Mouse (Mus musculus): ENCODE results near the gene Dctn1. TPM values are rescaled to one million over a fixed set of nuclear protein-coding genes. Genes with fewer than 3 reads are reported as not detected.

Dctn1 gene
- total RNA-seq, 2 experiments from 2014 or later, result 360 to 362 TPM

DNA sequence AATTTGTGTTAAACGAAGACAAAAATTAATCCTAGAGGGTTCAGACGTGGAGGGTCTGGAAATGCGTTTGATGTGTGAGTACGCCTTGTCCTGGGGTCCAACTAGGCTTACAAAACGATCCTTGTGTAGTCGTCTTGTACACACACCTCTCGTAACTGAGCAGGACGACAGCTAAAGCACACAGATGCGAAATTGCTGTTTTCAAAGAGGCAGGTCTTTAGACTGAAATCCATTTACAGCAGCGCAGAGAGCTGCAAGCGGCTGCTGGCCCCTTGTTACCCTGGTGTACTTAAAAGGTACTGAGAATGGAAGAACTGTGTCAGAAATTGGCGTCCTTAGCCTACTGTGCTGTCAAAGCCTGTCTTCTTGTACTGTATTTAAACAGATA is 517 bp downstream of the Dctn1 start:
- DNase-seq (ENCODE audit: low spot score in 2 of 2), result no peak

DNA sequence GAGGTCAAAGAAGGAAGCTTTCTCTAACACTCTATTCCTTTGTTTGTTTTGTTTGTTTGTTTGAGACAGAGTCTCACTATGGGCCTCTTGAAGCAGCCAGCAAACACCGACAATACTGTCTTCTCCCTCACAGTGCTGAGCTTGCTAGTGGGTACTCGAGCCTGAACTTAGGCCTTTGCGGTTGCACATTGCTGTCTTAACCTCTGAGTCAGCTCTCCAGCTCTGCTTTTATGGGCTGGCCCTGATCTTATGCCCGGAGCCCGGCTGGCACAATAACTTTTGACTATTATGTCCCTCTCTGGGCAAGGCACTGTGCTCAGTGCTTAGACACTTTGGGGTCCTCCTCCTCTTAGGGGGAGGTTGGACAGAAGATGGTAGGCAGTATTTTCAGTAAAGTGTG is 4.2 kb downstream of the Dctn1 start:
- no peak for DNase-seq (ENCODE audit: low spot score in 2 of 2)

- no peak for DNase-seq (ENCODE audit: low spot score in 2 of 2)
These were observed 5.3 kb downstream of the Dctn1 start for GRCm38 (mm10) chr6:83171063-83171462.

GRCm38 (mm10) chr6:83172240-83172920 is 6.7 kb downstream of the Dctn1 start:
- peak in 1 of 2 experiments; percentile 53 for DNase-seq (ENCODE audit: low spot score in 2 of 2)

DNA sequence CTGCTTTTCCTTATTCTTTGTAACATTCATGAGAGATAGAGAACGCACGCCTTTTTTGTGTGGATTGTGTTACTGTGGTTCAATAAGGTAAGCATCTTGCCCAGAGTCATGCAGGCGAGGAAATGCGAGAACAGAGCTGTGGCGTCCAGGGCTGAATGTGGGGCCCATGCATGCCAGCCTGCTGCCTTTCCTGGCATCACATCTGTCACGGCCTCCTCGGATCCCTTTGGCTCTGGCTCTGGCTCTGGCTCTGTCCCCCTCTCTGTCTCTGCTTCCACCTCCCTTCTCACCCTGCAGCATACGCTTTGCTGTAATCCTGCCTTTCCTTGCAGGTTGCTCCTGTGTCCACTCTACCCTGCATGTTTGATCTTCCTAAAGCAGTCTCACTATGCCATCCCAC is 10.3 kb downstream of the Dctn1 start:
- DNase-seq (ENCODE audit: low spot score in 2 of 2), result no peak

DNA sequence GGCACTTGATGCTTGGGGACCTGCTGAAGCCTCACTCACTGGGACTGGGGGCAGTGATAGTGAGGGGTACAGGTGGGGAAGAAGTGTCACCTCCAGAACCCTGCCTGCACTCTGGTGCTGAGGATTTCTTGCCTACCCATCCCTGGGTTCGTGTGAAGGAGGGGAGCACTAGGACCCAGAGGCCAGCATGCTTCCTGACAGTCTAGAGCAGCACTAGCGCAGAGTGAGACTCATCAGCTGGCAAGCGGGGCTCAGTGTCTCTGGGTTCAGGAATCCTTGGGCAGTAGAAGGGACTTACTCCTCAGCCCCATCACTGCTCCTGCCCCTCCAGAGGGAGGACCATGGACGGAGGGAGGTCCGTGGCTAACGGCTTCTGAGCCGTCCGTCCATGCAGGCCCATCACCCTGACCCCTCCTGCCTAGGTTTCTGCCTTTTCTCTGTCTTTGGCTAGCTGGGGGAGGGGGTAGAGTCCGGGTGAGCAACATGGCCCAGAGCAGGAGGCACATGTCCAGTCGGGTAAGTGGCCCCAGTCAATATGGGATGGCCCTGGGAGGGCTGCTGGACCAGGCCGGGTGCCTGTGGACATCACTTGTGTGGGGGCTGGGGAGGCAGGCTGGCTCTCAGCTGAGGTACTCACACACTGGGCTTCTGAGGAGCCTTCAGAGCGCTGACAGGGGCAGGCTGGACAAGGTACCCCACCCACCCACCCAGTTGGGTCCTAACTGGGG is 13.8 kb downstream of the Dctn1 start:
- peak; percentile 57 to 66 for DNase-seq (ENCODE audit: low spot score in 2 of 2)

GRCm38 (mm10) chr6:83180605-83181004 is 14.9 kb downstream of the Dctn1 start:
- no peak for DNase-seq (ENCODE audit: low spot score in 2 of 2)

DNA sequence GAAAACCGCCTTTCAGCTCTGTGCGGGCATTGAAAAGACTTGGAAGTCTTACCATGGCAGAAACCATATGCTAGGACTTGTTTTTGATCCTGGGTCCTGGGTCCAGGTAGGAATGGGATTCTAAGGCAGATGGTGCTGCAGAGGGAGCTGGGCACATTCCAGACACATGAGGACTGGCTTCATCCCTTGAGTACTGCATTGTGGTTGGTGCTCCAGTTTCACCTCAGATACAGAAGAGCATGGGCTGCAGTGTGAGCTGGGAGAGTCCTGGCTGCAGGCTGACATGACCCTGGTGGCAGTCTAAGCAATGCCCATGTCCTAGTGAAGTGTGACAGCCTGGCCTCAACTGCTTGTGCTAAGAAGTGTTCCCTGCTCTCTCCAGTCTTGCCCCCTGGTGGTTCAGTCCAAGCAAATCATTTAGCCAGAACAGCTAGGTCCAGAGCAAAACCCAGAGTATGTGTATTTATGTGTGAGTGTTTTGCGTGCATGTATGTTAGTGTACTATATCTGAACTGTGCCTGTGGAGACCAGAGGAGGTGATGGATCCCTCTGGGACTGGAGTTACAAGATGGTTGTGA is 19.2 kb downstream of the Dctn1 start:
- DNase-seq (ENCODE audit: low spot score in 2 of 2), result no peak

- DNase-seq (ENCODE audit: low spot score in 2 of 2), result peak; percentile 82 to 84
These were observed 20.5 kb downstream of the Dctn1 start for GRCm38 (mm10) chr6:83185895-83186861.

DNA sequence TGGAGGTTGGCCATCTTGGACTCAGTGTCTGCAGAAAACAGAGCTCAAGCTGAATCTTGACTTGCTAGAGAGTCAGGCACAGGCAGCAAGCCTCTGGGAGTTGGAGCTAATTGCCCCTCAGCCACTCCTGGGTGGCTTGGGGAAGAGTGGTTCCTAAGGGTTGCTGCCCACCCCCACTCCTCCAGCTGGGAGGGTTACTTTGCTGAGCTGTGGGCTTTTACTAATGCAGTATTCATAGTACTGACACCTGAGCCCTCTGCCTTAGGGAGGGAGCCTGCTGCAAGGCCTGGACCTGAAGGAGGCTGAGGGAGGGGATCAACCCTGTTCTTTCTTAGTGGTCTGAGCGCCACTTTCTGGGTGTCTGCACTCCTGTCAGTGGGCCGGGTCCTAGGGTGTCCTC is 21.2 kb downstream of the Dctn1 start:
- no peak for DNase-seq (ENCODE audit: low spot score in 2 of 2)

DNA sequence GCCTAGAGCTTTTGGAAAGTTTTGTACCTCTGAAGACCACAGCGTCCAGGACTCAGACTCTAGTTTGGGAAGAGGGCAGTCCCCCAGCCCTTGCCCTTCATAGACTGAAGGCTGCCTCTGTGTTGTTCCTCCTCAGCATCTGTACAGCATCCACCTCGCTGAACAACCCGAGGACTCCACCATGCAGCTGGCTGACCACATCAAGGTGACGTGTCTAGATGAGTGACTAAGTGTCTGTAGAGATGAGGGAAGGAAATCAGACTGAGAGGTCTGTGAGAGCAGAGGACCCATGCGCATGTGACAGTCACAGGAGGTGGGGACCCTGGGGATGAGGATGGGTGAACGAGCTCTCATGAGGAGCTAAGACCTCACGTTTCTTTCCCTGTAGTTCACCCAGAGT is 27.9 kb downstream of the Dctn1 start:
- DNase-seq (ENCODE audit: low spot score in 2 of 2), result no peak

- peak; percentile 81 to 85 for DNase-seq (ENCODE audit: low spot score in 2 of 2)
These were observed 31.8 kb downstream of the Dctn1 start for GRCm38 (mm10) chr6:83197345-83198004.

- no peak for DNase-seq (ENCODE audit: low spot score in 2 of 2)
These were observed 37.6 kb downstream of the Dctn1 start for GRCm38 (mm10) chr6:83203320-83203719.

GRCm38 (mm10) chr6:83205851-83206250 is 40.1 kb downstream of the Dctn1 start:
- no peak for DNase-seq (ENCODE audit: low spot score in 2 of 2)

- no peak for DNase-seq (ENCODE audit: low spot score in 2 of 2)
These were observed 40.6 kb downstream of the Dctn1 start for GRCm38 (mm10) chr6:83206321-83206720.

DNA sequence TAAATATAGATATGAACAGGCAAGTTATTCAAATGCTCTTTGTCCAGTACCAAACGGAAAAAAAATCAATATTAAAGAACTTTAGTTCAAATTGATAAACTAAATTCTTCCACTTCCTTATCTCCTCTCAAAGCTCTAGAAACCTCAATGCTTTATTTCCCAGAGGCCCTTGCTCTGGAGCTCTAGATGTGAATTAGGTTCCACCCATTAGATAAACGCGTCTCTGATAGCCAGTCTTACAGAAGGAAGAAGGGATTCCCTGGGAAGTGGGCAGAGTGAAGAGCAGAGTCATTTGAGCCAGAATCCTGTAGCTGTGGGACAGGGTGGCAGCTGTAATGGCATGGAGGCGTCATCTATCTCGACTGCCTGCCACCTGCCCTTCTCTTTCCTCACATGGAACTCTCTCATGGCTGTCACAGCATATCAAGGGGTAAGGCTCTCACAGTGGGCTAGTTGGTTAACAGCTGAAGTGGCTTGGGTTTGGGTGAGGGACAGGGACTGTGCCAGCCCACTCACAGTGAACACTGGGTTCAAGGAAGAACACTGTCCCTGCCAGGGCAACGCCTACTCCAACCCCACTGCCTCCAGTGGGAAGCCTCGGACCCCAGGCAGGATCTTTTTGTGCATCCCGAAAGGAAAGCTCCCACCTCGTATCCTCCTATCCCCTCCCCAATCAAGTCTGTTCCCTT is 41.8 kb downstream of the Dctn1 start:
- no peak for DNase-seq (ENCODE audit: low spot score in 2 of 2)

GRCm38 (mm10) chr6:83208050-83208400 is 42.3 kb downstream of the Dctn1 start:
- no peak for DNase-seq (ENCODE audit: low spot score in 2 of 2)

- no peak for DNase-seq (ENCODE audit: low spot score in 2 of 2)
These were observed 44.8 kb downstream of the Dctn1 start for GRCm38 (mm10) chr6:83210495-83210894.

- DNase-seq (ENCODE audit: low spot score in 2 of 2), result no peak
These were observed 45.8 kb downstream of the Dctn1 start for GRCm38 (mm10) chr6:83211526-83211925.

DNA sequence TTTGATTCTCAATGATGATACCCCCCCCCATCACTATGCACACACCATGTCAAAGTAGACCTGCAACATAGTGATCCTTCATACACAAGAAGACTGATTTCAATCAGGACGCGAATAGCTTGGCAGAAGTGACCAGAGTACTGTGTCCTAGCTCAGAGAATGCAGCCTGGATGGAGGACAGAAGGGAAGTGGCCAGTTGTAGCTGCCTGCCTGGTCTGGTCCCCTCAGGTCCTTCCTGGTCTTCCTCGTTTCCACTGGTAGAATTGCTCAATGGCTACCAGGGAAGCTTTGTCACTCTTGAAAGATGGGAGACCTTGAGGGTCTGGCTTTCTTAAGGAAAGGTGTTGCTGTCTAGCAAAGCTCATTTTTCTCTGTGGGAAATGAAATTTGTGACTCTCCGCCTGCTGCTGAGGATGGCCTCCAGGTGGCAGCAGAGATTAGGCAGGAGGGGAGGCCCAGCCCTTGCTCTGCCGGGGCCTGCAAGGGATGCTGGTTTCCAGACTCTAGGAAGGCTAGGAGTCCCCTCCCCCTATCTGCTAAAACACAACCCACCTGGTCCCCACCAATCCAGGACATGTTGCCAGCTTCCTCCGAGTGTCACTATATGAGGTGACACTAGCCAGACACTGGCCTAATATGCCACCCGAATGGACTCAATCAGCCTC is 49.4 kb downstream of the Dctn1 start:
- DNase-seq (ENCODE audit: low spot score in 2 of 2), result peak; percentile 85 to 89
